Mouse (Mus musculus) hindbrain, embryonic 14.5 days (tissue): ENCODE results near the gene Snx4. TPM values are rescaled to one million over a fixed set of nuclear protein-coding genes. Genes with fewer than 3 reads are reported as not detected.
A peak's percentile ranks its signal among the peaks of the same experiment; 100 is the strongest.
"Not testable (repeated sequence)": the region's sequence is repeated elsewhere in the genome, so short reads cannot be mapped to it uniquely, and the experiment has no call there.

Source experiments
- ATAC-seq: fragments of 200-750 bp; cut with Nextera tagmentation; 2 replicates; pipeline ENCODE4 v1.8.0; 2017; ENCODE audit warnings: moderate number of reproducible peaks, mild to moderate bottlenecking, moderate TSS enrichment, moderate library complexity; ENCODE audit not compliant: low FRiP score
- DNase-seq: peaks from one replicate; pipeline ENCODE4 v3.0.0-alpha.2; 2015; ENCODE audit warnings: low spot score
- H3K27ac ChIP-seq: fragments of 300-500 bp; sonication (generic); 2 replicates; pipeline ENCODE4 v1.5.1; 2014; ENCODE audit warnings: mild to moderate bottlenecking, moderate library complexity
- H3K27me3 ChIP-seq: fragments of 300-500 bp; sonication (generic); 2 replicates; pipeline ENCODE4 v1.6.1; 2014; ENCODE audit warnings: mild to moderate bottlenecking, low read length, mixed read lengths; ENCODE audit not compliant: control insufficient read depth, insufficient read depth
- H3K36me3 ChIP-seq: fragments of 300-500 bp; sonication (generic); replicated peaks from 2 replicates; pipeline ENCODE4 v1.6.1; 2014; ENCODE audit not compliant: control insufficient read depth, insufficient read depth
- H3K4me1 ChIP-seq: fragments of 300-500 bp; sonication (generic); replicated peaks from 2 replicates; pipeline ENCODE4 v1.6.1; 2014; ENCODE audit warnings: antibody characterized with exemption, low read length, mixed read lengths; ENCODE audit not compliant: control insufficient read depth, insufficient read depth
- H3K4me2 ChIP-seq: fragments of 300-500 bp; sonication (generic); replicated peaks from 2 replicates; pipeline ENCODE4 v1.6.1; 2014; ENCODE audit warnings: mild to moderate bottlenecking, moderate library complexity
- H3K4me3 ChIP-seq: fragments of 300-500 bp; sonication (generic); replicated peaks from 2 replicates; pipeline ENCODE4 v1.5.1; 2014; ENCODE audit warnings: mild to moderate bottlenecking, low read length
- H3K9ac ChIP-seq: fragments of 300-500 bp; sonication (generic); 2 replicates; pipeline ENCODE4 v1.6.1; 2014
- H3K9me3 ChIP-seq: fragments of 300-500 bp; sonication (generic); 2 replicates; pipeline ENCODE4 v1.6.1; 2016; ENCODE audit warnings: low read length; ENCODE audit not compliant: control insufficient read depth
- WGBS: fragments of 180-500 bp; shearing (Covaris S2); extraction: QIAGEN DNeasy Blood & Tissue Kit; methylation state at CpG from one replicate; pipeline ENCODE4 v1.1.7; 2014; 5-methylcytosine and 5-hydroxymethylcytosine counted together
- polyA plus RNA-seq: library from polyadenylated mRNA; unstranded; fragments of >200 nt; fragmentation: Nextera tagmentation; extraction: Ambion mirVana; gene quantifications from 2 replicates; pipeline ENCODE4 v1.2.1, GENCODE M21; 2014

Gene Snx4
- polyA plus RNA-seq: 94.9 and 105 TPM in 2 replicates

GRCm38 (mm10) chr16:33251194-33252051, at the start of gene Snx4:
Gene Snx4, plus strand, starts transcription at chr16:33251442.
- peak; percentile 95 for ATAC-seq
- Histone ChIP-seq H3K4me1 (peaks cover 16% of the 10 kb centered on the region), H3K4me2 (peak within 1 kb of the TSS; percentile 91), H3K9ac (peak within 1 kb of the TSS; percentile 97), H3K9me3 (no peaks in the 10 kb centered on the region), H3K36me3 (no peaks in the 10 kb centered on the region), H3K27ac (peak within 1 kb of the TSS; percentile 74), H3K4me3 (peak within 1 kb of the TSS; percentile 100), H3K27me3 (no peaks in the 10 kb centered on the region)
- under 1% methylated on average over 67 of the region's 72 CpGs for WGBS
- DNase-seq: peak; percentile 92

GRCm38 (mm10) chr16:33210812-33211211, 40.4 kb upstream of the Snx4 start:
- Histone ChIP-seq H3K9ac (no peak overlapping the region), H3K4me3 (no peak overlapping the region), H3K4me1 (no peaks in the 10 kb centered on the region), H3K27me3 (no peaks in the 10 kb centered on the region), H3K9me3 (no peaks in the 10 kb centered on the region), H3K27ac (no peak overlapping the region), H3K4me2 (no peak overlapping the region), H3K36me3 (peaks cover 62% of the 10 kb centered on the region)
- ATAC-seq: no peak
- 76% methylated on average over 2 of the region's 2 CpGs for WGBS
- no peak for DNase-seq

GRCm38 (mm10) chr16:33216313-33217003, 34.8 kb upstream of the Snx4 start:
- H3K9ac ChIP-seq: no peak overlapping the region
- H3K4me1 ChIP-seq: peaks cover 6% of the 10 kb centered on the region; the same call in 1 of the 2 replicates
- H3K36me3 ChIP-seq: peaks cover 49% of the 10 kb centered on the region
- ATAC-seq (no peak), DNase-seq (no peak)
- H3K27me3 ChIP-seq: no peaks in the 10 kb centered on the region
- H3K27ac ChIP-seq: peak overlapping the region; percentile 38; the same call in 1 of the 2 replicates
- H3K4me3 ChIP-seq: no peak overlapping the region
- 60% methylated on average over 9 of the region's 9 CpGs for WGBS
- H3K9me3 ChIP-seq: no peaks in the 10 kb centered on the region
- no peak overlapping the region for H3K4me2 ChIP-seq

- H3K9me3 ChIP-seq, H3K4me2 ChIP-seq, H3K9ac ChIP-seq, H3K27me3 ChIP-seq, H3K27ac ChIP-seq, ATAC-seq, H3K4me1 ChIP-seq, DNase-seq, H3K4me3 ChIP-seq: not testable (repeated sequence)
- H3K36me3 ChIP-seq: peaks cover 44% of the 10 kb centered on the region
- 61% methylated on average over 3 of the region's 3 CpGs for WGBS
Measured at GRCm38 (mm10) chr16:33217553-33218085, 33.6 kb upstream of the Snx4 start.

GRCm38 (mm10) chr16:33222482-33222881, 28.8 kb upstream of the Snx4 start:
- H3K9me3 ChIP-seq: no peaks in the 10 kb centered on the region
- no peak overlapping the region for H3K4me2 ChIP-seq
- WGBS: 98% methylated on average over 3 of the region's 3 CpGs
- no peak overlapping the region for H3K4me3 ChIP-seq
- no peaks in the 10 kb centered on the region for H3K4me1 ChIP-seq
- no peak for DNase-seq
- H3K9ac ChIP-seq: no peak overlapping the region
- no peak overlapping the region for H3K27ac ChIP-seq
- no peak for ATAC-seq
- peaks cover 53% of the 10 kb centered on the region for H3K36me3 ChIP-seq
- no peaks in the 10 kb centered on the region for H3K27me3 ChIP-seq

GRCm38 (mm10) chr16:33224381-33224780, 26.9 kb upstream of the Snx4 start:
- Histone ChIP-seq H3K4me1 (no peaks in the 10 kb centered on the region), H3K9me3 (no peaks in the 10 kb centered on the region), H3K4me3 (no peak overlapping the region), H3K4me2 (no peak overlapping the region), H3K36me3 (peaks cover 67% of the 10 kb centered on the region), H3K27ac (no peak overlapping the region), H3K27me3 (no peaks in the 10 kb centered on the region), H3K9ac (no peak overlapping the region)
- no peak for DNase-seq
- no peak for ATAC-seq
- WGBS: 98% methylated on average over 5 of the region's 5 CpGs

- H3K36me3 ChIP-seq: peaks cover 65% of the 10 kb centered on the region
- H3K27me3 ChIP-seq: no peaks in the 10 kb centered on the region
- no peak for ATAC-seq
- H3K4me2 ChIP-seq: no peak overlapping the region
- no peak overlapping the region for H3K4me3 ChIP-seq
- WGBS: 67% methylated on average over 12 of the region's 12 CpGs
- H3K9ac ChIP-seq: no peak overlapping the region
- H3K9me3 ChIP-seq: no peaks in the 10 kb centered on the region
- H3K27ac ChIP-seq: no peak overlapping the region
- no peaks in the 10 kb centered on the region for H3K4me1 ChIP-seq
- no peak for DNase-seq
Measured at GRCm38 (mm10) chr16:33234128-33234527, 17.1 kb upstream of the Snx4 start.

- Histone ChIP-seq H3K9ac (no peak overlapping the region), H3K4me3 (no peak overlapping the region), H3K4me1 (no peaks in the 10 kb centered on the region), H3K27me3 (no peaks in the 10 kb centered on the region), H3K27ac (no peak overlapping the region), H3K4me2 (no peak overlapping the region), H3K36me3 (peaks cover 62% of the 10 kb centered on the region), H3K9me3 (no peaks in the 10 kb centered on the region)
- ATAC-seq (no peak), DNase-seq (no peak)
- 88% methylated on average over 6 of the region's 6 CpGs for WGBS
Measured at GRCm38 (mm10) chr16:33236151-33236550, 15.1 kb upstream of the Snx4 start.

- Histone ChIP-seq H3K27me3 (no peaks in the 10 kb centered on the region), H3K4me1 (no peaks in the 10 kb centered on the region), H3K9me3 (no peaks in the 10 kb centered on the region), H3K27ac (no peak overlapping the region), H3K4me3 (no peak overlapping the region), H3K9ac (no peak overlapping the region), H3K36me3 (peaks cover 71% of the 10 kb centered on the region), H3K4me2 (no peak overlapping the region)
- DNase-seq: no peak
- 93% methylated on average over 2 of the region's 2 CpGs for WGBS
- no peak for ATAC-seq
Measured at GRCm38 (mm10) chr16:33239305-33239704, 11.9 kb upstream of the Snx4 start.
